Mouse (Mus musculus) limb, embryonic 14.5 days (tissue): Measurements from ENCODE around the gene Ttc28. TPM values are rescaled to one million over a fixed set of nuclear protein-coding genes. Genes with fewer than 3 reads are reported as not detected.

ENCODE experiments used
- ATAC-seq: fragments of 200-750 bp; cut with Nextera tagmentation; 2 replicates; pipeline ENCODE4 v1.8.0; 2017; ENCODE audit warnings: low read depth, moderate number of reproducible peaks, moderate TSS enrichment; ENCODE audit not compliant: low FRiP score
- DNase-seq: peaks from one replicate; pipeline ENCODE4 v3.0.0-alpha.2; 2015; ENCODE audit warnings: low spot score
- H3K27ac ChIP-seq: fragments of 300-500 bp; sonication (generic); replicated peaks from 2 replicates; pipeline ENCODE4 v1.5.1; 2014; ENCODE audit warnings: low read depth, mild to moderate bottlenecking, low read length, moderate library complexity, mixed read lengths
- H3K27me3 ChIP-seq: fragments of 300-500 bp; sonication (generic); 2 replicates; pipeline ENCODE4 v1.6.1; 2014; ENCODE audit warnings: low read length, mixed read lengths; ENCODE audit not compliant: control insufficient read depth, insufficient read depth
- H3K36me3 ChIP-seq: fragments of 300-500 bp; sonication (generic); 2 replicates; pipeline ENCODE4 v1.6.1; 2014; ENCODE audit warnings: mild to moderate bottlenecking, low read length, moderate library complexity, mixed read lengths; ENCODE audit not compliant: control insufficient read depth, insufficient read depth
- H3K4me1 ChIP-seq: fragments of 300-500 bp; sonication (generic); 2 replicates; pipeline ENCODE4 v1.6.1; 2014; ENCODE audit warnings: antibody characterized with exemption, low read length, mixed read lengths; ENCODE audit not compliant: control insufficient read depth, insufficient read depth
- H3K4me2 ChIP-seq: fragments of 300-500 bp; sonication (generic); replicated peaks from 2 replicates; pipeline ENCODE4 v1.6.1; 2014; ENCODE audit warnings: low read depth, mild to moderate bottlenecking, low read length, moderate library complexity; ENCODE audit not compliant: severe bottlenecking
- H3K4me3 ChIP-seq: fragments of 300-500 bp; sonication (generic); replicated peaks from 2 replicates; pipeline ENCODE4 v1.5.1; 2014; ENCODE audit warnings: low read length
- H3K9ac ChIP-seq: fragments of 300-500 bp; sonication (generic); 2 replicates; pipeline ENCODE4 v1.6.1; 2014; ENCODE audit warnings: mild to moderate bottlenecking, low read depth, low read length, moderate library complexity; ENCODE audit not compliant: severe bottlenecking
- H3K9me3 ChIP-seq: fragments of 300-500 bp; sonication (generic); 2 replicates; pipeline ENCODE4 v1.6.1; 2016; ENCODE audit warnings: low read length; ENCODE audit not compliant: control insufficient read depth
- POLR2A ChIP-seq: fragments of 200-500 bp; IDR thresholded peaks from 2 replicates; pipeline ENCODE4 v1.8.0; 2012; ENCODE audit warnings: inconsistent platforms, mild to moderate bottlenecking, moderate library complexity, borderline replicate concordance; ENCODE audit not compliant: insufficient read depth, insufficient read length; ENCODE audit errors: extremely low read depth
- WGBS: fragments of 180-500 bp; shearing (Covaris S2); extraction: QIAGEN DNeasy Blood & Tissue Kit; methylation state at CpG from one replicate; pipeline ENCODE4 v1.1.7; 2014; 5-methylcytosine and 5-hydroxymethylcytosine counted together
- polyA plus RNA-seq, 2 experiments: library from polyadenylated mRNA; depleted of rRNA in 1 of 2; stranded (reverse) in 1 of 2; unstranded in 1 of 2; fragments of >200 nt; fragmentation: Nextera tagmentation in 1 of 2; extraction: Ambion mirVana in 1 of 2; gene quantifications; 2 replicates each; pipeline versions ENCODE4 v1.2.1 to v1.2.3; 2012 to 2014

Ttc28 gene
- polyA plus RNA-seq, 2 experiments = 16.3 to 19.9 TPM

GRCm38 (mm10) chr5:110929306-110929705, 49.7 kb downstream of the Ttc28 start:
- no peak overlapping the region for H3K4me3 ChIP-seq
- H3K36me3 ChIP-seq = peaks cover 5% of the 10 kb centered on the region
- DNase-seq = peak; percentile 60
- TF ChIP-seq POLR2A = no peak
- ATAC-seq = no peak
- peaks cover 8% of the 10 kb centered on the region; the same call in 1 of the 2 replicates for H3K4me1 ChIP-seq
- H3K9ac ChIP-seq = no peak overlapping the region
- no peak overlapping the region for H3K4me2 ChIP-seq
- 84% methylated on average over 4 of the region's 4 CpGs for WGBS
- no peak overlapping the region; the same call in 1 of the 2 replicates for H3K27ac ChIP-seq
- no peaks in the 10 kb centered on the region for H3K27me3 ChIP-seq
- 0 out of 2 replicates have a peak, but pooled peaks cover 4% of the 10 kb centered on the region for H3K9me3 ChIP-seq

GRCm38 (mm10) chr5:110936606-110937005, 57.0 kb downstream of the Ttc28 start:
- ATAC-seq (no peak), DNase-seq (no peak)
- Histone ChIP-seq H3K27ac (no peak overlapping the region), H3K4me3 (no peak overlapping the region), H3K27me3 (no peaks in the 10 kb centered on the region), H3K4me2 (no peak overlapping the region), H3K9me3 (0 out of 2 replicates have a peak, but pooled peaks cover 4% of the 10 kb centered on the region), H3K4me1 (no peaks in the 10 kb centered on the region), H3K9ac (no peak overlapping the region), H3K36me3 (peaks cover 5% of the 10 kb centered on the region; the same call in 1 of the 2 replicates)
- TF ChIP-seq POLR2A = no peak
- 58% methylated on average over 5 of the region's 5 CpGs for WGBS

- H3K9ac ChIP-seq = no peak overlapping the region
- 83% methylated on average over 8 of the region's 8 CpGs for WGBS
- no peak for TF ChIP-seq POLR2A
- H3K4me3 ChIP-seq = no peak overlapping the region
- no peaks in the 10 kb centered on the region for H3K4me1 ChIP-seq
- H3K27ac ChIP-seq = no peak overlapping the region
- no peak for DNase-seq
- H3K4me2 ChIP-seq = no peak overlapping the region
- no peak for ATAC-seq
- H3K9me3 ChIP-seq = no peaks in the 10 kb centered on the region
- no peaks in the 10 kb centered on the region for H3K27me3 ChIP-seq
- peaks cover 6% of the 10 kb centered on the region; the same call in 1 of the 2 replicates for H3K36me3 ChIP-seq
Observed at GRCm38 (mm10) chr5:110944326-110944725, 64.7 kb downstream of the Ttc28 start.

- no peaks in the 10 kb centered on the region for H3K27me3 ChIP-seq
- 64% methylated on average over 12 of the region's 12 CpGs for WGBS
- no peaks in the 10 kb centered on the region for H3K9me3 ChIP-seq
- H3K36me3 ChIP-seq = peaks cover 6% of the 10 kb centered on the region; the same call in 1 of the 2 replicates
- DNase-seq (no peak), ATAC-seq (no peak)
- TF ChIP-seq POLR2A = no peak
- H3K27ac ChIP-seq = no peak overlapping the region
- H3K4me3 ChIP-seq = no peak overlapping the region
- no peak overlapping the region for H3K4me2 ChIP-seq
- H3K4me1 ChIP-seq = no peaks in the 10 kb centered on the region
- H3K9ac ChIP-seq = no peak overlapping the region
Observed at GRCm38 (mm10) chr5:110948476-110949399, 69.1 kb downstream of the Ttc28 start.

- no peak overlapping the region for H3K27ac ChIP-seq
- WGBS = 47% methylated on average over 3 of the region's 3 CpGs
- H3K4me1 ChIP-seq = no peaks in the 10 kb centered on the region
- no peak overlapping the region for H3K9ac ChIP-seq
- no peak for TF ChIP-seq POLR2A
- DNase-seq (no peak), ATAC-seq (no peak)
- no peaks in the 10 kb centered on the region for H3K27me3 ChIP-seq
- H3K36me3 ChIP-seq = 0 out of 2 replicates have a peak, but pooled peaks cover 4% of the 10 kb centered on the region
- H3K9me3 ChIP-seq = no peaks in the 10 kb centered on the region
- H3K4me2 ChIP-seq = no peak overlapping the region
- no peak overlapping the region for H3K4me3 ChIP-seq
Observed at GRCm38 (mm10) chr5:110949791-110950190, 70.2 kb downstream of the Ttc28 start.
